Mouse (Mus musculus): Measurements from ENCODE around the gene Gpc6. TPM values are rescaled to one million over a fixed set of nuclear protein-coding genes. Genes with fewer than 3 reads are reported as not detected.
A peak's percentile ranks its signal among the peaks of the same experiment; 100 is the strongest.

Gpc6 gene
- polyA plus RNA-seq, 2 experiments = 26.1 to 39.5 TPM

DNA sequence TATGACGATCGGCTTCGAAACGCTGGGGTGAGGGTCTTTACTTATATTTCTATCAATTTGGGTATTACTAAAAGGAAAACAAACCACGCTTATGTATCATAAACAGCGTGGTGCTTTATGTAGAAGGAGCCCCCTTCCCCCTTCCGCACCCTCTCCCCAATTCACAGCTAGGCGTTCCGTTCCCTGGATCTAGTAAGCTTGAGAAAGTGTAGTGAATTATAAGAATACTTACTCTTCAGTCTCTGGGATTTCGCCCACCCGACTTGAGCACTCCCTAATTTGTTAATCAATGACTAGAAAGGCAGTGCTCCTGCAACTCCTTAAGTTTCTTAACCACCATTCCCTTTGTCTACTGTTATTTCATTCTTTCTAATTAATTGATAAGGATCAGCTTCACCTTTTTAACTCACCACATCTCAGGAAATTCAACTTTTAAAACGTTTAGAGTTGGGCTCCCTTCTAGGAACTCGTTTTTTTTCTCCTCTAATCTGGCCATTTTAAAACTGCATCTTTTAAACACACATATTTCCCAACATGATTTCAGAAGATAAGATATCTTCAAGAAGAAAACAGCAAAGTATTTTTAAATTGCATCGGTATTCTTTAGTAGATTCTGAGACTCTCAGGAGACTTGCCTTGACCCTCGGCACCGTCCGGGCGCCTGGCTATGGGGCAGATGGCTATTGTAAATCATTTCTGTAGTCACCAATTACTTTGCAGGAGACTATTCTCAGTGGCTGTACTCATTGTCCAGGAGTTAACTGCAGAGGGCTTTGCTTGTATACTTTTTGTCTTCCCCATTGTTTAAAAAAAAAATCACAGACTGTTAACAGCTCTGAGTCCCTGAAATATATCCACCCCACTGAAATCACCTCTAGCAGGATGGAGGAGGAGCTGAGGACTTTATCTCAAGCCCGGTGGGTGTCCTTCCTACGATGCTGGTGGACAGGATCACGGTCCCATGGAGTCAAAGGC is 2.5 kb downstream of the Gpc6 start:
- no peak for DNase-seq (ENCODE audit: low spot score)
- H3K4me2 ChIP-seq (replicated peaks; ENCODE audit: low read depth, low read length, severe bottlenecking) = peak overlapping the region; percentile 66

DNA sequence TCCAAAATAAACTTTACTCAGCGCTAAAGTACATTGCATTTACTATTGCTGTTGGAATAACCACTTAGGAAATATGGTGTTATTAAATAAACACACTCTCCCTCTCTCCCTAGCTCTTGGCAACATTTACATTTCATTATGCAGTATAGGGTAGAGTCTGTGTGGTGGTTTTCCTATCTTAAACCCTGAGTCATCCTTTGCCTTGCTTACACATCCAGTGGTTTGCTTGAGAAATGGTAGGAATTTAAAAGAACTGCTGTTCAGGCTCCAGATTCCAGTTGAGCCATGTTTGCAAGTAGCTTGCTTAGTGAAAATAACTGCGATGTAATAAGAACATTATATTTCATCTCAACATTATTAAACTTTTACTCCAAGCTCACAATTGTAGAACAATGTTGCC is 3.3 kb downstream of the Gpc6 start:
- no peak overlapping the region for H3K27ac ChIP-seq (replicated peaks; ENCODE audit: low read depth, low read length)
- no peaks in the 10 kb centered on the region for H3K4me1 ChIP-seq (ENCODE audit: control insufficient read depth, insufficient read depth, low read length)
- peak overlapping the region; percentile 91; the same call in 1 of the 2 replicates for H3K9ac ChIP-seq (ENCODE audit: low read depth, low read length, severe bottlenecking)
- peak overlapping the region; percentile 66 for H3K4me2 ChIP-seq (replicated peaks; ENCODE audit: low read depth, low read length, severe bottlenecking)
- no peaks in the 10 kb centered on the region for H3K27me3 ChIP-seq (ENCODE audit: control insufficient read depth, insufficient read depth, low read length)
- H3K36me3 ChIP-seq (ENCODE audit: control insufficient read depth, insufficient read depth, low read length) = no peaks in the 10 kb centered on the region
- DNase-seq (ENCODE audit: low spot score) (no peak), ATAC-seq (ENCODE audit: low FRiP score, low read depth) (no peak)
- 53% methylated on average over 2 of the region's 2 CpGs for WGBS
- H3K9me3 ChIP-seq (ENCODE audit: control insufficient read depth, low read length) = no peaks in the 10 kb centered on the region
- TF ChIP-seq POLR2A (IDR thresholded peaks at IDR 0.05; ENCODE audit: borderline replicate concordance, extremely low read depth, insufficient read depth, insufficient read length) = no peak
- H3K4me3 ChIP-seq (replicated peaks; ENCODE audit: low read length) = peak overlapping the region; percentile 76

More for the DNA sequence above, 2.5 kb downstream of the Gpc6 start:
- Histone ChIP-seq H3K9me3 (ENCODE audit: control insufficient read depth, low read length) (no peaks in the 10 kb centered on the region), H3K4me1 (ENCODE audit: control insufficient read depth, insufficient read depth, low read length) (no peaks in the 10 kb centered on the region), H3K4me3 (replicated peaks; ENCODE audit: low read length) (peak overlapping the region; percentile 76), H3K9ac (ENCODE audit: low read depth, low read length, severe bottlenecking) (peak overlapping the region; percentile 91), H3K27ac (replicated peaks; ENCODE audit: low read depth, low read length) (peak overlapping the region; percentile 97), H3K36me3 (ENCODE audit: control insufficient read depth, insufficient read depth, low read length) (no peaks in the 10 kb centered on the region), H3K27me3 (ENCODE audit: control insufficient read depth, insufficient read depth, low read length) (no peaks in the 10 kb centered on the region)
- 2% methylated on average over 21 of the region's 21 CpGs for WGBS
- no peak for ATAC-seq (ENCODE audit: low FRiP score, low read depth)
- TF ChIP-seq POLR2A (IDR thresholded peaks at IDR 0.05; ENCODE audit: borderline replicate concordance, extremely low read depth, insufficient read depth, insufficient read length) = no peak

DNA sequence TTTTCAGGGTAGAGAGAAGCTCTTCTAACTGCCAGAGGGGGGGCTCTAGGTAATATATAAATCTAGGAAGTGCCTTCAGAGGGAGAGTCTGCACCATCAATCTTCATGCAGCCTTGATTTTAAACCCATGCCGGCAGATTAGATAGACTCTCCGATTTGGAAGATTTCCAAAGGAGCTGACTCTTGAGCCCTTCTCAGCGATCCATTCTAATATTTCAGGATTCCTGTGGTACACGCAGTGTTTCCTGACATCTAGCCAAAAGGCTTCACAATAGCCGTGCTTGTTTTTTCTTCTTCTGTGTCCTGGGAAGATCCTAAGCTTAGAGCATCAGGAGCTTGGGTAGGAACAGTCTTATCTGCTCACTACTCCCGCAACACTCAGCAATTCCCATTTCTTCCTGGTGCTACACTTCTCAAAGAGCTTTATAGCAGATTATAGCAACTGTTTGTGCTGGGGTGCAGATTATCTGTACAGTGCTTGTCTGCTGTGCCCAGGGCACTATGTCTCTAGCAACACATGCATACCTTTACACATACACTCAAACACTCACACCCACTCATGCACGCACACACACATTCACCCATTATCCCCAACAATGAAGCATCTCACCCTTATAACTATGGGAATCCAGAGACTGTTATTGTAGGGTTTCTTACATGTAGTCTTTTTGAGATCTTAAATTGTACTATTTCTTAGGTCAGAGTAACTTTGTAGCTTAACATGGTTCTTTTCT is 3.8 kb downstream of the Gpc6 start:
- TF ChIP-seq POLR2A (IDR thresholded peaks at IDR 0.05; ENCODE audit: borderline replicate concordance, extremely low read depth, insufficient read depth, insufficient read length) = no peak
- 53% methylated on average over 7 of the region's 7 CpGs for WGBS
- Histone ChIP-seq H3K9ac (ENCODE audit: low read depth, low read length, severe bottlenecking) (no peak overlapping the region), H3K4me2 (replicated peaks; ENCODE audit: low read depth, low read length, severe bottlenecking) (peak overlapping the region; percentile 66), H3K4me1 (ENCODE audit: control insufficient read depth, insufficient read depth, low read length) (no peaks in the 10 kb centered on the region), H3K27ac (replicated peaks; ENCODE audit: low read depth, low read length) (no peak overlapping the region), H3K27me3 (ENCODE audit: control insufficient read depth, insufficient read depth, low read length) (no peaks in the 10 kb centered on the region), H3K36me3 (ENCODE audit: control insufficient read depth, insufficient read depth, low read length) (no peaks in the 10 kb centered on the region), H3K4me3 (replicated peaks; ENCODE audit: low read length) (peak overlapping the region; percentile 76; the same call in 1 of the 2 replicates), H3K9me3 (ENCODE audit: control insufficient read depth, low read length) (no peaks in the 10 kb centered on the region)
- ATAC-seq (ENCODE audit: low FRiP score, low read depth) = no peak
- DNase-seq (ENCODE audit: low spot score) = peak; percentile 64

DNA sequence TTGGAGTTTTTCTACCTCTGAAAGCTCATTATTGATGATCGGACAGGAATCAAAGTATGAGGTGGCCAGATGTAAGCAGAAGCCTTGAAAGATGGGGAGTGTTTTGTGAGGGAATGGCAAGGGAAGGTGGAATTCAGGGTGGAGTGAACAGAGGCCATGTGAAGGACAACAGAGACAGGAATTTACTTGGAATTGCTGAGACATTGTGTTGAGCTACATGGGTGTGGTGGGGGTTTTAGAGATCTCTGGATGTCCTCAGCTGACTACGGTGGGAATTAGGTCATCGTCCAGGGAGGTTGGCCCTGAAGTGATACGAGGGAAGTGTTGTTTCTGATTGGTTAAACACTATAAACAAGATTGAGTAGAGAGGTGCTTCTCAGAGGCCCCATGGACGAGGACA is 8.7 kb downstream of the Gpc6 start:
- Histone ChIP-seq H3K4me1 (ENCODE audit: control insufficient read depth, insufficient read depth, low read length) (peaks cover 5% of the 10 kb centered on the region; the same call in 1 of the 2 replicates), H3K4me3 (replicated peaks; ENCODE audit: low read length) (no peak overlapping the region), H3K27ac (replicated peaks; ENCODE audit: low read depth, low read length) (no peak overlapping the region), H3K27me3 (ENCODE audit: control insufficient read depth, insufficient read depth, low read length) (no peaks in the 10 kb centered on the region), H3K9ac (ENCODE audit: low read depth, low read length, severe bottlenecking) (no peak overlapping the region), H3K9me3 (ENCODE audit: control insufficient read depth, low read length) (no peaks in the 10 kb centered on the region), H3K4me2 (replicated peaks; ENCODE audit: low read depth, low read length, severe bottlenecking) (no peak overlapping the region), H3K36me3 (ENCODE audit: control insufficient read depth, insufficient read depth, low read length) (no peaks in the 10 kb centered on the region; the same call in 1 of the 2 replicates)
- 70% methylated on average over 5 of the region's 5 CpGs for WGBS
- ATAC-seq (ENCODE audit: low FRiP score, low read depth) = no peak
- TF ChIP-seq POLR2A (IDR thresholded peaks at IDR 0.05; ENCODE audit: borderline replicate concordance, extremely low read depth, insufficient read depth, insufficient read length) = no peak
- DNase-seq (ENCODE audit: low spot score) = no peak

DNA sequence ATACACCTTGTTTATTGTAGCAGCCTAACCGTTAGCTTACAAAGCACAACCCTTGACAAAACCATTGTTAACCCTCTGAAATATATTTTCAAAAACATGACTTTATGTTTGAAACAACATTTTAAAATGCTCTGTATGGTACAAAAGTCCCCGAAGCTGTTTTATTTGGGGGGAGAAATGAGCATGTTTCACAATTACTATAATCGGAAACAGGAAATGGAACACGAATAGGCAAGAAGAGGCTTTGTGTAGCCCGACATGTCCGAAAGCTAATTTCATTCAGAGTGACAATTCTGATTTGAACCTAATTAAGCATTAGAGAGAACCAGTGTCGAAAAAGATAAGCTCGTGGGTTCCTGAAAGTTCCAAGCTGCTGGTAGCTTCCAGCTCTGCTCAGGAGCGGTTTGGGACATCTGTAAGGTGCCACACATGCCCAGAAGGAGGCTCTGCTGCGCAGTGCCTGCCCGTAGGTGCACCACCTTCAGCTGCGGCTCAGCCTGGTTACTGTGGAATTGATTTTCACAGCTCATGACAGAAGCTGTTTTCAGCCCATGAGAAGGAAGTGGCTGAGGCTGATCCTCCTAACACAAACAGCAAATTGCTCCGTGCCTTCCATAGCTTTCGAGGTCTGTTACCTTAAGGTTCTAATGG is 12.9 kb downstream of the Gpc6 start:
- H3K9ac ChIP-seq (ENCODE audit: low read depth, low read length, severe bottlenecking) = no peak overlapping the region
- no peaks in the 10 kb centered on the region; the same call in 1 of the 2 replicates for H3K36me3 ChIP-seq (ENCODE audit: control insufficient read depth, insufficient read depth, low read length)
- 50% methylated on average over 14 of the region's 14 CpGs for WGBS
- H3K4me1 ChIP-seq (ENCODE audit: control insufficient read depth, insufficient read depth, low read length) = peaks cover 5% of the 10 kb centered on the region; the same call in 1 of the 2 replicates
- H3K27ac ChIP-seq (replicated peaks; ENCODE audit: low read depth, low read length) = no peak overlapping the region
- TF ChIP-seq POLR2A (IDR thresholded peaks at IDR 0.05; ENCODE audit: borderline replicate concordance, extremely low read depth, insufficient read depth, insufficient read length) = no peak
- no peak overlapping the region for H3K4me2 ChIP-seq (replicated peaks; ENCODE audit: low read depth, low read length, severe bottlenecking)
- ATAC-seq (ENCODE audit: low FRiP score, low read depth) = no peak
- H3K27me3 ChIP-seq (ENCODE audit: control insufficient read depth, insufficient read depth, low read length) = no peaks in the 10 kb centered on the region
- H3K4me3 ChIP-seq (replicated peaks; ENCODE audit: low read length) = no peak overlapping the region
- DNase-seq (ENCODE audit: low spot score) = no peak
- no peaks in the 10 kb centered on the region for H3K9me3 ChIP-seq (ENCODE audit: control insufficient read depth, low read length)

Measured in limb, embryonic 14.5 days (tissue).